Mouse (Mus musculus): ENCODE measurements around the gene Mcl1.
"Not testable (repeated sequence)": the region's sequence is repeated elsewhere in the genome, so short reads cannot be mapped to it uniquely, and the experiment has no call there.

Mcl1 gene

DNA sequence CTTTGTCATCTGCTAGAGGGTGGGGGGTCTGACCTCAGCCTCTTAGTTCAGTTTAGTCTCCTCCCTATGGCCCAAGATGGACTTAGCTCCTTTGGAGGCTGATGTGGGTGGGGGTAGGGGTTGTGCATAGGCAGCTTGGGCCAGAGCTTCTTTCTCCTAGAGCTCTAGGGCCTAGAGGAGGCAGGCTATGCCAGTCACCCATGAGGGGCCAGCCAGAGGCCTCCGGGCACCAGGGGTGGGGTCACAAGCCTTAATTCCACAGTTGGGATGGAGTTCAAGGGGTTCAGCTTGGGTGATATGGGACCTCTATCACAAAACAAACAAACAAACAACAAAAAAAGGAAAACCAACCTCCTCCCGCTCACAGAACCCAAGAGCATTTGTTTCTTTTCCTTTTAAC lies 27.1 kb downstream of the Mcl1 start:
- no peak for ATAC-seq (ENCODE audit: low TSS enrichment)

DNA sequence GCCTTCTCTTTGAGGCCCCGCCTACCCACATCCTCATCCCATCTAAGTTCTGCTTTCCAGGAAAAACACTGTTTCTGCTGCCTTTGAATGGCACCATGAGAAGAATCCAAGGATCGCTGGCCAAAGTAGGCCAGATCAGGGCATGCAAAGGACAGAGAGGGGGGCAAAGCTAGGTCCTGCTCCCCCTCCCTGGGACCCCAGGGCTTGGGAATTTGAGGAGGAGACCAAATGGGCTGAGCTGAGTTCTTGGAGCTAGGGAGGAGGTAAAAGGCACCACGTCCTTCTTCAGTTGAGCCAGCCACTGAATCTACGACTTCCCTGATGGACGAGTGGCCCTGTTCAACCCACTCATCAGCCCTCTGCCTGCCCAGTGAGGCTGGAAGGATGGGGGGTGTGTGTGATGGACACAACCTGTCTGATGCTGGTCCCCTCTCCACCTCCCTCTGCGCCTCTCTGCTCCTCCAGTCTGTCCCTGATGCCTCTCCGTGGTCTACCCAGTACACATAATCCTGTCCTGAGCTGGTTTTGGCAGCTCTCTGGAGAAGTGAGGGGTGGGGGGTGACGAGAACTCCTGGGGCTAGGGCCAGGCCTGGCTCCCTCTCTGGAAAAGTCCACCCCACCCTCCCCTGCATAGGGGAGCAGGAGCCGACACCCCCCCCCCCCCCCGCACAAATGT lies 28.0 kb downstream of the Mcl1 start:
- no peak for ATAC-seq (ENCODE audit: low TSS enrichment)

DNA sequence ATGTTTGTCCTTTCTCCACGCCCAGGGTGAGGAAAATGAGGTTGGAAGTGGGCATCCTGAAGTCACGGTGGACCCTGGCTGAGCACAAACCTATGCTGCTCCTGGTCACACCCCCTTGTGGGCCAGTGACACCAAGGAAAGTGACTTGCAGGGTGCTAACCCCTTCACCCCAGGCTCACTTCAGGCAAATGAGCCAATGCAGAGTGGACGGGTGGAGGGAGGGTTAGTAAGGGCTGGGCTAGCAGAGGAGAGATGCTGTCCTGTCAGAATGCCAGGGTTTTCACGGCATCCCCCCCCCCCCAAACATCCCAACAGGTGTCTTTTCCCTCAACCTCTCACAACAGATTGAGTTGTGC lies 28.6 kb downstream of the Mcl1 start:
- no peak for ATAC-seq (ENCODE audit: low TSS enrichment)

DNA sequence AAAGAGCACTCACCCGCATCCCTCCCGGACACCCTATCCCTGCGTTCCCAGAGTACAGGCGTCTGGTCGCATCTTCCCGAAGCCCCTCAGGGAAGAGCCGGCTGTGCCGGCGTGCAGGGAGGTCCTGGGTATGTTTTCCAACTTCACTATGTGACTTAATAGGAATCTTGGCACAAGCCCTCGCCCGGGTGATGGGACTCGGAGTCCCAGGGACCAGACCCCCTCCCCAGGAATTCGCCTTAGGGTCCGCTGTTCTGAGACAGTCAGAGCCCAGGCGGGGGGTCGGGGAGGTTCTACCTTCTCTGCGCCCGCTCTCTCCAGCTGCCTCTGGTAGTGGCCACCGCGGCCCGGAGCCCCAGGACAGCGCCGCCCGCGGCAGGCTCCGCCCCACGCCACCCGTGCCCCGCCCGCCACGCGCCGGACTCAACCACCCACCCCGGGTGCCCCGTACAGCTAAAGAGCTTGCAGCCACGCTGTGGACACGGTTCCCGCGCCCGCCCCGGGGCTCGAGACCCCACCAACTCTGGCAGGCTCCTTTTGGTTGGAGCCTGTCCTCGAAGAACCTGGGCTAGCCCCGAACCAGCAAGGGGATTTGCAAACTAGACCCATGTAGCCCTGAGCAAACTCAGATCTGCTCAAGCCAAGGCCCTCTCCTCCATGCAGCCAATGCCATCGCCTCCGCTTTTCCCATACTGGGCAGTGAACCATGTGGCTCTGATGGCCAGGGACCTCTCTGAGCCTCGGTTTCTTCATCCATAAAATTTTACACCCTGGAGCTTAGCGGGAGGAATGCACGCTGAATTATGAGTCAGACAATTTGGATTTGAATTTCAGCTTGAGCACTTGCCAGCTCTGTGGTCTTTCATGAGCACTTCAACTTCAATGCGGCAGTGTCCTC lies 29.2 kb downstream of the Mcl1 start, which contains the start of gene Adamtsl4:
Gene Adamtsl4, minus strand, starts transcription at position 394 of the 898 bp plus-strand sequence.
- peak; percentile 77 for ATAC-seq (ENCODE audit: low TSS enrichment)

DNA sequence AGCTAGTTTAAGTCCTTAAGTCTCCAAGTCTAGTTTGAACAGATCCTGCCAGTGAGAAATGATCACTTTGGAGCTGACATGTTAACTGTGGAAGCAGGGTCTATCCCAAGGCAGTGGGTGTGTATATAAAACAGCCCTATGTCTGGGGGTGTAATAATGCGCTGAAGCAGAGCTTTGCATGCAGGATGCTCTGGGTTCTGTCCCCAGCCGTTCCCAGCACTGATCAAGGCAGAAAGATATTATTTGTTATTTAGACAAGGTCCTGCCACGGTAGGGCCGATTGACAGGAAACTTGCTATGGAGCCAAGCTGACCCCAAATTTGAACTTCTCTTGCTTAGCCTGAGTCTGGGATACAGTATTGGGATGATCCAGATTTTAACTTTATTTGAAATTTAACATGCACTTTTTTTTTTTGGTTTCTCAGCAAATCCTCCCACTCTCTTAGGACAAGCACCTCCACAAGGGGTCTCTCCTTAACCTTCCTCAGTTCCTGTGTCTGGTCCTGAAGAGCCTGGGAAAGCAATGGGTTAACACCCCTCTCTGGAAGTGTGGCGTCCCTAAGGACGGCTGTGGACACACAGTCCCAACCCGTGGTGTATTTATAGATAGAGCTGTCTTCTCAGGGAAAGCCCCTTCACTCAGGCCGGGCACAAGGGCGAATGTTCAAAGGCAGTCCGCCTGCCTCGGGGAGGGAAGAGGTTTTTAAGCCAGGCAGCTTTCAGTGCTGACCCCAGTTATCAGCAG lies 30.8 kb downstream of the Mcl1 start:
- no peak for ATAC-seq (ENCODE audit: low TSS enrichment)

DNA sequence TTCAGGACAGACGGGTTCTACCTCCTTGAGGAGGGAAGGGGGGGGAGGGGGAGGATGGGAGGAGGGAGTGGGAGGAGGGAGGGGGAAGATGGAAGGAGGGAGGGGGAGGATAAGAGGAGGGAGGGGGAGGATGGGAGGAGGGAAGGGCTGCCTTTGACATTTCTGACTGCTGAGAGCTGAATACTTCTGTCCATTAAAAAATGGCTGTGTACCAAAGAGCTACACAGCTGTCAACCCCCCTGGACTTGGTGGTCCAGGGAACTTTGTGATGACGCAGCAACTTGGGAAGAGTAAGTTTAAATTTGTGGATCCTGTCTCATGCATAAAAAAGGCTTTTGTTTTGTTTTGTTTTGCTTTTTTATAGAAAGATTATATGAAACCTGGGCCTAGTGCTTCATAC lies 31.4 kb downstream of the Mcl1 start:
- ATAC-seq (ENCODE audit: low TSS enrichment), result no peak

DNA sequence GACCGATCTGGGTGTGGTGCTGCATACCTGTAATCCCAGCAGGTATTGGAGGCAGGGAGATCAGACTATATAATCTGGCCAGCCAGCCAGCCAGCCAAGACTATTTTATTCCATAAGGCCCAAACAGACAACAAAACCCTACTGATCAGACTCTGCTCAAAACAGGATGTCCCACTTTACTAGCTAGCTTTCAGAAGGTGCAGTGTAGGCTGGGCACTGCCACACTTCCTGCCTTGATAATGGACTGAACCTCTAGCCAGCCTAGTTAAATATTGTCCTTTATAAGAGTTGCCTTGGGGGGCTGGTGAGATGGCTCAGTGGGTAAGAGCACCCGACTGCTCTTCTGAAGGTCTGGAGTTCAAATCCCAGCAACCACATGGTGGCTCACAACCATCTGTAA lies 32.0 kb downstream of the Mcl1 start:
- ATAC-seq (ENCODE audit: low TSS enrichment), result not testable (repeated sequence)

DNA sequence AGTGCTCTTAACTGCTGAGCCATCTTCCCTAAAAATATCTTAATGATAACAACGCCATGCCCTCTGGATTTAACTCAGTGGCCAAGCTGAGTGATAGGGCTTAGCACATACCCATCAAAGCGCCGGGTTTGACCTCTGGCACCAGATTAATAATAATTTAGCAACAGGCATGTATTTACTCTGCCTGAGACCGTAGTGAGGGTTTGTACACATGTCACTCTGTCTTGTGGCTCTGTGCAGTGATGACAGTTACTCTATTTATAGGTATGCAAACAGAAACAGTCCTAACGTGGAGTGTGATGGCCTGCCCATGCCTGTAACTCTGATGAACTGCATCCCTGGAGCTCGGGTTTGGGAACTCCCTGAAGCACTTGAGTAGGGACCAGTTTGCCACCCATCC lies 34.1 kb downstream of the Mcl1 start:
- ATAC-seq (ENCODE audit: low TSS enrichment), result no peak

DNA sequence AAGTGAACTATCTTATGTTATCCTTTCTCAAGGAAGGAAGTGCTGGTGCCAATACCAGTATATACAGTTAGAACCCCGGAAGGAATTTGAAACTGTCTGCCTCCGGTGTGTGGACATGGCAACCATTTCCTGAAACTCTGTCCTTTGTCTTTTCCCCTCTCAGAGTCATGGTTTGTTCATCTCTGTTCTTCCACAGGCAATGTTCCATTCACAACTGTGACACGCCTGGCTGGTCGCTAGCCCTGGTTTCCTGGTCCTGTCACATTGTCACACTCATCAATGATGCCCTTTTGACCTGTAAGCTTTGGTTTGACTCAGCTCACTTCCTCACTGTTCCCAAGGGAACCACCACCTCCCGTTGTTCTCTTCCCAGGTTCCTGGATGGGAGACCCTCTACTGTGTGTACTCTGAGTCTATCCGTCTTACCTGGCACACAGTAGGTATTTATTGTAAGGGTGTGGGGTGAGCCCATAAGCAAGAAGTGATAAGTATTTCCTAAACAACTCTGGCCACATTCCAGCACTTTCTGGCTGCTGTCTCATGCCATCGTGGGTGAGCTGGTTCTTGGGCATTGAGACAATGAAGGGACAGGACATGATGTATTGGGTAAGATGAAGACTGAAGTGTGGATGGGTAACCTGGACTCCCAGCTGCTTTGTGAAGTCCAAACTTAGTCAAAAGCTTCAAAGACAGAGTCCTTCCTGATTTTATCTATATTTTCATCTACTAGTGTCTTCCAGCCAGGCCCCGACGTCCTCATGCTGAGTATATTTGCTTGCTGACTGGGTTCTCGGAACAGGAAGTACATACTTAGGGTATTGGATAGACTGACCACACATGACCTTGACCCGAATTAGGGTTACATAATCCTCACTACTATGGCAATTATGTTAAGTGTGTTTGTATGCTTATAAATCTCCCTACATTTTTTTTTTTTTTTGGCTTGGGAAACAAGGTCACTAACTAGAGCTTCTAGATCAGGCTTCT lies 35.5 kb downstream of the Mcl1 start:
- ATAC-seq (ENCODE audit: low TSS enrichment), result no peak

DNA sequence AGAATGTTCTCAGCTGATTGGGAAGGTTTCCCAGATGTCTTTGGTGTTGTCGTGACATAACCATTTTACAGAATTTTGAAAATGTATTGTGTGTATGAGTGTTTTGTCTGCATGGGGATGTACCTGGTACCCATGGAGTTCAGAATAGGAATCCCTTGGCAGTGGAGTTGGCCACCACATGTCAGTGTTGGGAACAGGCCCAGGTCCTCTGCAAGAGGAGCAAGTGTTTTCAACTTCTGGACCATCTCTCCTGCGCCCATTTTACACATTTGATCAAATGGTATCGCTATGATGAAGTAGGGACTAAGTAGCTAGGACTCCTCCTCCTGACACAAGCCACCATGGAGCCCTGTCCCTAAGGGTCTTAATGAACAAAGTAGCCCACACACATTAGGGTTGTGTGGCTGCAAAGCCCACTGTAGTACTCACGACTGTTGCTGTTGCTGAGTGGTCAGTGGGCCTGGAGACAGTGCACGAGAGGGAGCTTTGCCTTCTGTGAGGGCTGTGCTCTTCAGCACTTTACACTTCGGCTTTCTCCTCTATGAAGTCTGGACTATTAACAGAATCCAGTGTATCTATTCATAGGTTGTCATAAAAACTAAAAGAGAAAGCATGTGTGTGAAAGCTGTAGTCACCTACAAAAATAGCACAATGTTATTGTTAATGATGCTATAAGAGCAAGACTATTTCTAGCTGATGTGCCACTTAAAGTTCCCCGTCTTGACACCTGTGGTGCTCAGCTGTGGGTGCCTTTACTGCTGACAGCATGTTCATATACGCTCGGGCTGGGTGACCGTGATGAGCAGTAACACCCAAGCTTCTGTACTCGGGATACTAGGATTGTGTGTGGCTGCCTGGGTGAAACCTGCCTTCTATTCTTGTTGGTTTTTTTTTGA lies 36.5 kb downstream of the Mcl1 start:
- ATAC-seq (ENCODE audit: low TSS enrichment), result peak; percentile 54

DNA sequence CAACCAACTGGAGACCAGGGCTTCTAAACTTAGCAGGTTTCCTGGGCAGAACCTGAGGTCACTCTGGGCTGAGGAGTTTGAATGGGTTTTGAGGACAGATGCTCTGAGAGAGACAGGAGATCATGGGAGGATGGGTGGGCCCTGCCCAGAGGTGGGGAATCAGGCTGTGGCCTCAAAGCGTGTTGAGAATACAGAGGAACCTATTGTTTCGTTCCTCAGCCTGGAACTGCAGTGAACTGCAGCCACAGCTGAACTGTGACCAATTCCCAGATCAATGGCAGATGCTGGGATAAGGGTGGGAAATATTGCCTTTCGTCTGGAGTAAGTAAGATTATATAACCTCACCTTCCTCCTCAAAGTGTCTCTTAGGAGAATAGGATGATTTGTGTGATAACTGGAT lies 37.2 kb downstream of the Mcl1 start:
- ATAC-seq (ENCODE audit: low TSS enrichment), result no peak

DNA sequence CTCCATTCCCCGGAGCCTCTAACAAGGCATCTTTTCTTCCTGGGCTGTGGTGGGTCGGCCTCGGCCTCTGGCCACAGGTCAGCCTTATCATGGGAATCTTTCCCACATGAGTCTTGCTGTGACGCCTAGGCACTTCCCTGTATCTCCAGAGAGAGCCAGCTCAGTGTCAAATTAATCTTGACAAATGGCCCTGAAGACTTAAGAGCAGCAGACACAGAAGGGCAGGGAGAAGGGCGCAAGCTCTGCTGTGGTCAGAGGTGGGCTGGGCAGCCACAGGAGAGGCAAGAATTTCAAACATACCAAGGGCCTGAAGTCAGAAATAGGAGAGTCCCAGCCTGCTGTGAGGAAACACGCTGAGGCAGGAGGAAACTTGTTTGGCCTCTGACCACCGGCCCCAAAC lies 37.8 kb downstream of the Mcl1 start:
- ATAC-seq (ENCODE audit: low TSS enrichment), result no peak

DNA sequence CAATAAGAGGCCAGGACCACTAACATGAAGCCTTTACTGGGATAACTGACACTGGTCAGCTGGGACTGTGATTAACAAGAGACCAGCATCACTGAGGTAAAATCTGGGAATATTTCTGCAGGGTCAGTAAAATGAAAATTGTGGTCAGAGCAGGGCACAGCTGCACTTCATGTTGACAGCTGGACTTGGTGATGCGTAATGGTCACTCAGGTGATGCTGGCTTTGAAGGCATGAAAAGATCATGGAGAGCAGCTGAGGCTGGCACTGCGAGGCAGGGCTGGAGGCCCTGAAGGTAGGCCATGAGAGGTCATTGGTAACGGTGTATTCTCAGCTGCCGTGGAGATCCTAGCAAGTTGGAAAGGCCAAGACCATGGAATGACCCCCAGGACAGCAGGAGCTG lies 39.7 kb downstream of the Mcl1 start:
- ATAC-seq (ENCODE audit: low TSS enrichment), result no peak

DNA sequence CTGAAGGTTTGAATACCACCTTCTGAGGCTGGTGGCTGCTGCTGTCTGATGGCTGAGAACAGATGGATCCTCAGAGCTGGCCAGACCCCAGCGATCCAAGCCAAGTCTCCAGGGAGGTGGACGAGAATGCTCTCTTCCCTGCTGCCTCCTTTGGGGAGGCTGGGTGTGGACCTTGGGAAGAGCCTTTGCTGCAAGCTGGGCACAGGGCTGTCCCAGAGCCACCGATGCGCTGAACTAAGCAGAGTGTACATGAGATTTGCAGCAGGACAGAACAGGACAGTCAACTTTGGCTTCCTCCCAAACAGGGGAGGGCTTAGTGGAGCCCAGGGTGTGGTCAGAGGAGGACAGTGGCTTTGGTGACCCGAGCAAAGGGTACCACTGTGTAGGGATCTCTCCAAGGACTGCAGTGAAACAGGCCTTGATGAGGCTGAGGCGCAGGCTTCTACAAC lies 41.7 kb downstream of the Mcl1 start:
- no peak for ATAC-seq (ENCODE audit: low TSS enrichment)

DNA sequence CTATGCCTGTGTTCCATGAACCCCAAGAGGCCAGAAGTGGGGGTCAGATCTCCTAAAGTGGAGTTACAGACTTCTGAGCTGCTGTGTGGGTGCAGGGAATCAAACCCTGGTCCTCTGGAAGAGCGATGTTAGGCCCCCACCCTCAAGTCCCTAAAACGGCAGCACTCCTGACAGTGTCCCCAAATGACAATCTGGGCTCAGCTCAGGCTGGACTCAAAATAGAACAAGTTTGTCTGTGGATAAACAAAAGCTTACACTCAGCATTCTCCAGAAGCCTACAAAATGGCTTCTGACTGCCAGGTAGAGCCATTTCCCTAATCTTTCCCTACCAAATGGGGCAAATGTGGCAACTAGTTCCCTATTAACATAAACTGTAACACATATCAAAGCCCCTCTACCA lies 42.5 kb downstream of the Mcl1 start:
- ATAC-seq (ENCODE audit: low TSS enrichment), result no peak

DNA sequence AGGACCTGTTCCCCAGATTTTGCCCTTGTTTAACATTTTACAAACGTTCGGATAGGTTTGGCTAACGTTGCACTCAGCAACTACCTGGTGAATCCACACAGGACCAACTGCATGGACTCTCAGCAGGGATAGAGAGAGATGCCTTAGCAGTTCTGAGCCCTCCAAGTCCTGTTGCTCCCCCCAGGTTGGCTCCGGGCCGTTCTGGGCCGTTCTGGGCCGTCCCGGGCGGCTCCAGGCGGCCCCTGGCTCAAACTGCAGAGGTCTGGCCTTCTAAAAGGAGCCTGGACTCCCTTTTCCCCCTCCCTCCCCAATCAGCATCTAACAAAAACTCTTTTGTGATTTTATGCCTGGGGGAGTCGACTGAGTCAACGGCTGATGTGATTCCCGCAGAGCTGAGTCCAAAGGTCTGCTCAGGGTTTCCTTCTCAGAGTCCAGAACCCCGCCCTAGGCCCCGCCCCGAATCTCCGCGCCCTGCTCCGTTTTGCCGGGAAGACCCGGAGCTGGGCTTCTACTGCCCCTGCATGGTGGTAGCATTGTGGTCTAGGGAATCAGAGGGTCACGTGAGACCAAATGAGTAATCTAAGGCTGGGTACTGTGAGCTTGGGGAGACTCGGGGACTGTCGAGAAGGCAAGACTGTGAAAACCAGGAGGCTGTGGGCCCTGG lies 43.4 kb downstream of the Mcl1 start:
- peak; percentile 79 for ATAC-seq (ENCODE audit: low TSS enrichment)

DNA sequence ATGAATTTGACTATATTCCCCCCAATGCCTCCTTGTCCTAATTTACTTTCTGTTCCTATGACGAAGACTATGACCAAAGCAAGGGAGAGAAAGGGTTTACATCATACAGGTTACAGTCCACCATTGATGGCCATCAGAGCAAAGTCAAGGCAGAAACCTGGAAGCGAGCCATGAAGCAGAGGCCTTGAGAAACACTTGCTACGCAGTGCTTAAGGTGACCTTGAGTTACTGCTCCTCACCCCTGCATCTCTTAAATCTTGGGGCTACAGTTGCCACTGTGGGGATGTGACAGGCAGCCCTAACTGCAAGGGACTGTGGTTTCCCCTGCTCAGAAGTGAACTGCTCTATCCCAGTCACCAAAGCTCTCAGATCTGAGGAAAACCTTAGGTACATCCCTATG lies 44.7 kb downstream of the Mcl1 start:
- ATAC-seq (ENCODE audit: low TSS enrichment), result no peak

DNA sequence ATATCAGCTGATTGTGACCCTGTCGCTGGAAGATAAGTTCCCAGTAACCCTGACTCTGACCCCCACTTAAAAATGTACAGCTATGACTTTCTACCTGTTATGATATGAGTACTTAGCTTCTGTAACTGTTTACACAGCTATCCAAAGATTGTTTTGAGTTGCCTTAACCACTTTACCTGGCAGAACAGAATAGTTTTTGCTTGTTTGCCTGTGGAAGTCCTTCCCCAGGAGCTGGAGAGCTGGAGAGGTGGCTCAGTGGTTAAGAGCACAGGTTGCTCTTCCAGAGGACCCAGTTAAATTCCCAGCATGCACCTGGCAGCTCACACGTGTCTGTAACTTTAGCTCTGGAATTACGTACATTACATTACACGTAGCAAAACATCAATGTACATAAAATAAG lies 46.0 kb downstream of the Mcl1 start:
- ATAC-seq (ENCODE audit: low TSS enrichment), result no peak

DNA sequence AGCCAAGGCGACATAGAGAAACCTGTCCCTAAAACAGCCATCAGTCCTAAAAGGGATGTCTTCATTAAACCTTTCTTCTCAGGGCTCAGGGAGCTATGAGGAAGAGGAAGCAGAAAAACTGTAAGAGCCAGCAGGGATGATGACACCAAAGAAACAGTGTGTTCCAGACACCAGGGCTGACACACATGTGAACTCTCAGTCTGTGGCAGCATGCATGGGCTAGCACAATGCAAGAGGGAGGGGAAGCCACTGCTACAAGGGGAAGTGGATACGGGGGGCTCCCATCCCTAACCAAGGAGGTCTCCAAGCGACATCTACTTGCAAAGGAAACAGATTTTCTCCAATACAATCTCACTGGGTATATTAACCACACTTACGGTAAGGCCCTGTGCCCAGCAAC lies 47.7 kb downstream of the Mcl1 start:
- ATAC-seq (ENCODE audit: low TSS enrichment), result no peak

DNA sequence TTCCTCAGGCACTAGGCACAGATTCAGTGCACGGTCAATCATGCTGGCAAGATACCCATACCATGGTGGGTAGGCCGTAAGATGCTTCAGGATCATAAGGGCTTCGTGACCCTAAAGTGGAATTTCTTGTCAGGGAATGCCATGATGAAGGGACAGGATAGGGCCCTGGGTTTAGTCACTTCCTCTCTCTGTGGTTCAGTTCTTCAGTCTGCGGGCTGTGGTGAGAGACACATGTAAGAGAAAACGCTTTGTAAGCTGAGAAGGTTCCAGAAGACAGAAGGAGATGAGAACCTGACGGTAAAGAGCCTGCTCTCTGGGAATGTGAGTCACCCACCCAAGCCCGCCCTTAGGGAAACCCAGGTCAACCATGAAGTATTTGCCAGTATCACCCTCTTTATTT lies 48.9 kb downstream of the Mcl1 start:
- ATAC-seq (ENCODE audit: low TSS enrichment), result no peak

Measured in frontal cortex, adult (tissue).